Mouse (Mus musculus): ENCODE data around the gene Pomt1. TPM values are rescaled to one million over a fixed set of nuclear protein-coding genes. Genes with fewer than 3 reads are reported as not detected.

The Pomt1 gene
- 10 to 100 TPM; 10.2 to 11.1 TPM for total RNA-seq (2021)
- long read RNA-seq, experiment 1, partial matches to known transcripts = 0 of 2 reads
- long read RNA-seq, experiment 1, other reads (novel, unspliced or antisense) = 0 of 2 reads
- long read RNA-seq, experiment 2, partial matches to known transcripts = 4 of 8 reads
- long read RNA-seq, experiment 2, other reads (novel, unspliced or antisense) = 0 of 8 reads

GRCm38 (mm10) chr2:32235886-32236759 is at the start of gene Pomt1:
Gene Pomt1 (plus strand): TSS chr2:32236590.
- DNase-seq (ENCODE audit: low spot score) = peak; percentile 87

- peak; percentile 39 for DNase-seq (ENCODE audit: low spot score)
Observed at GRCm38 (mm10) chr2:32187019-32187551, 49.3 kb upstream of the Pomt1 start.

GRCm38 (mm10) chr2:32187649-32188048 is 48.7 kb upstream of the Pomt1 start:
- peak; percentile 72 for DNase-seq (ENCODE audit: low spot score)

- DNase-seq (ENCODE audit: low spot score) = no peak
Observed at GRCm38 (mm10) chr2:32189060-32189681, 47.2 kb upstream of the Pomt1 start.

- DNase-seq (ENCODE audit: low spot score) = no peak
Observed at GRCm38 (mm10) chr2:32190620-32191019, 45.8 kb upstream of the Pomt1 start.

GRCm38 (mm10) chr2:32191872-32192507 is 44.4 kb upstream of the Pomt1 start:
- DNase-seq (ENCODE audit: low spot score) = peak; percentile 70

GRCm38 (mm10) chr2:32198977-32199376 is 37.4 kb upstream of the Pomt1 start:
- DNase-seq (ENCODE audit: low spot score) = no peak

- no peak for DNase-seq (ENCODE audit: low spot score)
Observed at GRCm38 (mm10) chr2:32200033-32200432, 36.4 kb upstream of the Pomt1 start.

GRCm38 (mm10) chr2:32200712-32201111 is 35.7 kb upstream of the Pomt1 start:
- no peak for DNase-seq (ENCODE audit: low spot score)

- DNase-seq (ENCODE audit: low spot score) = no peak
Observed at GRCm38 (mm10) chr2:32201527-32201926, 34.9 kb upstream of the Pomt1 start.

GRCm38 (mm10) chr2:32203853-32204252 is 32.5 kb upstream of the Pomt1 start:
- DNase-seq (ENCODE audit: low spot score) = no peak

- no peak for DNase-seq (ENCODE audit: low spot score)
Observed at GRCm38 (mm10) chr2:32207682-32208081, 28.7 kb upstream of the Pomt1 start.

GRCm38 (mm10) chr2:32211689-32212088 is 24.7 kb upstream of the Pomt1 start:
- DNase-seq (ENCODE audit: low spot score) = no peak

GRCm38 (mm10) chr2:32213000-32213399 is 23.4 kb upstream of the Pomt1 start:
- no peak for DNase-seq (ENCODE audit: low spot score)

GRCm38 (mm10) chr2:32215576-32215975 is 20.8 kb upstream of the Pomt1 start:
- DNase-seq (ENCODE audit: low spot score) = no peak

- no peak for DNase-seq (ENCODE audit: low spot score)
Observed at GRCm38 (mm10) chr2:32216506-32216905, 19.9 kb upstream of the Pomt1 start.

GRCm38 (mm10) chr2:32217656-32218055 is 18.7 kb upstream of the Pomt1 start:
- no peak for DNase-seq (ENCODE audit: low spot score)

- DNase-seq (ENCODE audit: low spot score) = peak; percentile 36
Observed at GRCm38 (mm10) chr2:32218113-32218512, 18.3 kb upstream of the Pomt1 start.

GRCm38 (mm10) chr2:32218541-32219334 is 17.7 kb upstream of the Pomt1 start:
- no peak for DNase-seq (ENCODE audit: low spot score)

- DNase-seq (ENCODE audit: low spot score) = no peak
Observed at GRCm38 (mm10) chr2:32219501-32219900, 16.9 kb upstream of the Pomt1 start.

- DNase-seq (ENCODE audit: low spot score) = peak; percentile 70
Observed at GRCm38 (mm10) chr2:32220021-32220420, 16.4 kb upstream of the Pomt1 start.

Measured in gastrocnemius, adult 18-20 months (tissue).